Mouse (Mus musculus): ENCODE results near the gene Mapkapk2.

- no peak for TF ChIP-seq POLR2A (IDR thresholded peaks at IDR 0.05; ENCODE audit: low read depth, low read length)
- no peak for TF ChIP-seq CTCF (IDR thresholded peaks at IDR 0.05; ENCODE audit: borderline replicate concordance, insufficient read depth, low read length)
Measured at GRCm38 (mm10) chr1:131061740-131062254, 35.8 kb downstream of the Mapkapk2 start.
